Mouse (Mus musculus): ENCODE data around the gene Nicn1.

- no peak for TF ChIP-seq CTCF (IDR thresholded peaks at IDR 0.05; ENCODE audit: extremely low read depth, insufficient read depth, insufficient read length, insufficient replicate concordance)
- no peak for TF ChIP-seq POLR2A (IDR thresholded peaks at IDR 0.05; ENCODE audit: low read depth, low read length)
These were observed 29.7 kb upstream of the Nicn1 start for GRCm38 (mm10) chr9:108260526-108260925.
